Mouse (Mus musculus) hindbrain, postnatal 0 days (tissue): Measurements from ENCODE around the gene Col4a2. TPM values are rescaled to one million over a fixed set of nuclear protein-coding genes. Genes with fewer than 3 reads are reported as not detected.

ENCODE experiments used
- ATAC-seq: fragments of 200-750 bp; cut with Nextera tagmentation; 2 replicates; pipeline ENCODE4 v1.8.0; 2017; ENCODE audit warnings: mild to moderate bottlenecking, moderate TSS enrichment, moderate library complexity
- DNase-seq: peaks from one replicate; pipeline ENCODE4 v3.0.0-alpha.2; 2015; ENCODE audit warnings: low spot score
- H3K27ac ChIP-seq: fragments of 300-500 bp; sonication (generic); 2 replicates; pipeline ENCODE4 v1.5.1; 2014; ENCODE audit warnings: mild to moderate bottlenecking
- H3K27me3 ChIP-seq: fragments of 300-500 bp; sonication (generic); 2 replicates; pipeline ENCODE4 v1.6.1; 2014; ENCODE audit warnings: low read length, mixed read lengths; ENCODE audit not compliant: insufficient read depth
- H3K36me3 ChIP-seq: fragments of 300-500 bp; sonication (generic); 2 replicates; pipeline ENCODE4 v1.6.1; 2014; ENCODE audit warnings: low read length, mixed read lengths; ENCODE audit not compliant: insufficient read depth
- H3K4me1 ChIP-seq: fragments of 300-500 bp; sonication (generic); 2 replicates; pipeline ENCODE4 v1.6.1; 2014; ENCODE audit warnings: antibody characterized with exemption, low read length, mixed read lengths; ENCODE audit not compliant: insufficient read depth
- H3K4me2 ChIP-seq: fragments of 300-500 bp; sonication (generic); 2 replicates; pipeline ENCODE4 v1.6.1; 2014; ENCODE audit warnings: low read depth, mild to moderate bottlenecking, low read length, moderate library complexity, mixed read lengths
- H3K4me3 ChIP-seq: fragments of 300-500 bp; sonication (generic); 2 replicates; pipeline ENCODE4 v1.5.1; 2014; ENCODE audit warnings: low read length
- H3K9ac ChIP-seq: fragments of 300-500 bp; sonication (generic); replicated peaks from 2 replicates; pipeline ENCODE4 v1.6.1; 2014; ENCODE audit warnings: mild to moderate bottlenecking, low read length, moderate library complexity, mixed read lengths
- H3K9me3 ChIP-seq: fragments of 300-500 bp; sonication (generic); 2 replicates; pipeline ENCODE4 v1.6.1; 2016; ENCODE audit warnings: low read length, mixed read lengths
- CTCF ChIP-seq: IDR thresholded peaks from 2 replicates; pipeline ENCODE4 v1.5.1; 2016; ENCODE audit warnings: antibody characterized with exemption, control low read depth, low read depth
- WGBS: fragments of 180-500 bp; shearing (Covaris S2); extraction: QIAGEN DNeasy Blood & Tissue Kit; methylation state at CpG from one replicate; pipeline ENCODE4 v1.1.7; 2014; 5-methylcytosine and 5-hydroxymethylcytosine counted together
- polyA plus RNA-seq: library from polyadenylated mRNA; unstranded; fragments of >200 nt; fragmentation: Nextera tagmentation; extraction: Ambion mirVana; gene quantifications from 2 replicates; pipeline ENCODE4 v1.2.1, GENCODE M21; 2015
- total RNA-seq: library from RNA; depleted of rRNA; stranded (reverse); fragments of >200 nt; gene quantifications from 2 replicates; pipeline ENCODE4 v1.2.3, GENCODE M21; 2014

Col4a2 gene
- total and polyA plus RNA-seq, 2 experiments from 2014 or later, result 27.8 to 76.6 TPM

- 75% methylated on average over 4 of the region's 4 CpGs for WGBS
- Histone ChIP-seq H3K4me1 (peaks cover 10% of the 10 kb centered on the region), H3K4me2 (no peak overlapping the region), H3K36me3 (no peaks in the 10 kb centered on the region), H3K9ac (no peak overlapping the region), H3K4me3 (no peak overlapping the region), H3K9me3 (no peaks in the 10 kb centered on the region), H3K27ac (no peak overlapping the region), H3K27me3 (no peaks in the 10 kb centered on the region)
- no peak for ATAC-seq
- no peak for DNase-seq
- no peak for TF ChIP-seq CTCF
Observed at GRCm38 (mm10) chr8:11387282-11387681, 74.7 kb downstream of the Col4a2 start.

DNA sequence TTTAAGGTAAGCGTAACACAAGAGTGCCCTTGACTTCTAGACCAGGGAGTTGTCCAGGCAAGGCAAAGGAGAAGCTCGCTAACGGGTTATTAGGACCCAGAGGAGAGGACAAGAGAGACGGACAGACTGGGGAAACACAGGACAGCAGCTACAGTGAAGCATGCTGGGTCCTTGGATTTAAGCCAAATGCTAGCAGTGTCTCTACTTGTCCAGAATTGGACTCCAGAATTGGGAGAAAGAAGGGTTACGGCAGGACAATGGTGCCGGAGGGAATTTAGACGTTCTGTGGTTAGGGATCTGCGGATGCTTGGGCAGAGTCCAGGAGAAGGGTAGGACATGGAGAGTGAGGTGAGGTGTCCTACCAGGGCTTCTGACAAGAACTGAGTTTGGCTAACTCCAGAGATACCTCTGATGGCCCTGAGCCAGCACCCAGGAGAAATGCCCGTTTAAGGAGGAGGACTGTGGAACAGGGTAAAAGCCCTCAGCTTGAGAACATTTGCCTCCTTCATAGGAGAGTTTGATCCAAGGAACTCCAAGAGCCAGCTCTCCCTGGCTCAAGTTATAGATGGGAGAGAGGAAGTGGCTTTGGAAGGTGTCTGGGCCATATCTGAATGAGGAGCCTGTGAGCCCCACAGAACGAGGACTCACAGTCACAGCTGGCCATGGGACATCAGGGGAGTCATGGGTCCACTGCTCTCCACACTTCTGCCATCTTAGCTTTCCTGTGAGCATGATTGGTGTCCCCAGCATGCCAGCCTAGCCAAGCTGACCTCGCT is 76.9 kb downstream of the Col4a2 start:
- Histone ChIP-seq H3K27ac (no peak overlapping the region), H3K4me1 (peaks cover 2% of the 10 kb centered on the region; the same call in 1 of the 2 replicates), H3K4me3 (no peak overlapping the region), H3K9ac (no peak overlapping the region), H3K36me3 (no peaks in the 10 kb centered on the region), H3K4me2 (no peak overlapping the region), H3K27me3 (no peaks in the 10 kb centered on the region), H3K9me3 (no peaks in the 10 kb centered on the region)
- TF ChIP-seq CTCF, result no peak
- 71% methylated on average over 11 of the region's 11 CpGs for WGBS
- no peak for ATAC-seq
- DNase-seq, result no peak

GRCm38 (mm10) chr8:11392739-11393138 is 80.1 kb downstream of the Col4a2 start:
- WGBS, result 3% methylated on average over 1 of the region's 1 CpGs
- peaks cover 2% of the 10 kb centered on the region; the same call in 1 of the 2 replicates for H3K4me1 ChIP-seq
- ATAC-seq, result no peak

DNA sequence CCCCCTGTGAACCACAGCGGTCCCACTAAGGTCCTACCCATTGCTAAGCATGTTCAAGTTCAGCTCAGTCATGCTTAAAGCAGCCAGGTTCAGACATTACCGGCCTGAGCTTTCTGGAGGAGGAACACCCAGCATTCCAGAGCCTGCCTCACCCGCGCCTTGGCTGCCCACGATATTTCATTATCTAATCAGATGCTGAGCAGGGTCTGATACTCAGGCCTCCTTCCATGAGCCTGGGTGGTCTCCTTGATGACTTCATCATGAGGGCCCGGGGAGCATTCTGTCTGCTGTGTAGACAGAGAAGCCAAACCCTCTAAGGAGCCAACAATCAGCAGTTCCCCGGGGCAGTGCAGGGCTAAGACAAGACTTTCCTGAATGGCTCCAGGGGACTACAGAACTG is 80.6 kb downstream of the Col4a2 start:
- no peak for DNase-seq
- H3K4me1 ChIP-seq, result peaks cover 2% of the 10 kb centered on the region; the same call in 1 of the 2 replicates
- no peak overlapping the region for H3K4me3 ChIP-seq
- WGBS, result 39% methylated on average over 7 of the region's 7 CpGs
- no peaks in the 10 kb centered on the region for H3K36me3 ChIP-seq
- ATAC-seq, result peak; percentile 49; the same call in 1 of the 2 replicates
- TF ChIP-seq CTCF, result no peak
- no peak overlapping the region for H3K27ac ChIP-seq
- no peaks in the 10 kb centered on the region for H3K27me3 ChIP-seq
- no peak overlapping the region for H3K4me2 ChIP-seq
- no peak overlapping the region for H3K9ac ChIP-seq
- no peaks in the 10 kb centered on the region for H3K9me3 ChIP-seq

More at GRCm38 (mm10) chr8:11392739-11393138, 80.1 kb downstream of the Col4a2 start:
- H3K9me3 ChIP-seq, result no peaks in the 10 kb centered on the region
- no peaks in the 10 kb centered on the region for H3K36me3 ChIP-seq
- H3K27ac ChIP-seq, result no peak overlapping the region
- H3K4me2 ChIP-seq, result no peak overlapping the region
- peak; percentile 78 for DNase-seq
- H3K4me3 ChIP-seq, result no peak overlapping the region
- peak; percentile 95 for TF ChIP-seq CTCF
- H3K9ac ChIP-seq, result no peak overlapping the region
- no peaks in the 10 kb centered on the region for H3K27me3 ChIP-seq

- H3K9ac ChIP-seq, result no peak overlapping the region
- H3K27me3 ChIP-seq, result no peaks in the 10 kb centered on the region
- DNase-seq, result no peak
- H3K36me3 ChIP-seq, result no peaks in the 10 kb centered on the region
- H3K4me2 ChIP-seq, result no peak overlapping the region
- TF ChIP-seq CTCF, result no peak
- no peak overlapping the region for H3K4me3 ChIP-seq
- no peak overlapping the region for H3K27ac ChIP-seq
- H3K4me1 ChIP-seq, result peaks cover 2% of the 10 kb centered on the region; the same call in 1 of the 2 replicates
- no peak for ATAC-seq
- WGBS, result 51% methylated on average over 8 of the region's 8 CpGs
- no peaks in the 10 kb centered on the region for H3K9me3 ChIP-seq
Observed at GRCm38 (mm10) chr8:11393607-11394006, 81.0 kb downstream of the Col4a2 start.

DNA sequence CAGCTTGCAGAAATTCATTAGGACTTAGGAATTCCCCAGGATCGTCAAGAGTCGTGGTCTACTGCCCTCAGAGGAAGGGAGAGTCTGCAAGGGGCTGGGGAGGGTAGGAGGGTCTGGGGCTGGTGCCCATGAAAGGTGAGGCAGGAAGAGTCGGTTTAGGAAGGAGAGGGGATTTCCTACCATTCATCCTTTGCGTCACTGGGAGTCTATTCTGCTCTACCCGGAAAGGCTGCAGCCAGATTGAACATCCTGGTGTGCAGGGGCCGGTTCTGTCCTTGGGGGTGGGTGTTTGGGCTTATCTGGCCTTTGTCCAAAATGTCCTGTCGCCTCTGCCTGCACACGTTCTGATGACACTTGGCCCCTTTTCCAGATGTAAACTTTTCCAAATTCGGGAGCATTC is 82.2 kb downstream of the Col4a2 start:
- ATAC-seq, result no peak
- no peak for TF ChIP-seq CTCF

DNA sequence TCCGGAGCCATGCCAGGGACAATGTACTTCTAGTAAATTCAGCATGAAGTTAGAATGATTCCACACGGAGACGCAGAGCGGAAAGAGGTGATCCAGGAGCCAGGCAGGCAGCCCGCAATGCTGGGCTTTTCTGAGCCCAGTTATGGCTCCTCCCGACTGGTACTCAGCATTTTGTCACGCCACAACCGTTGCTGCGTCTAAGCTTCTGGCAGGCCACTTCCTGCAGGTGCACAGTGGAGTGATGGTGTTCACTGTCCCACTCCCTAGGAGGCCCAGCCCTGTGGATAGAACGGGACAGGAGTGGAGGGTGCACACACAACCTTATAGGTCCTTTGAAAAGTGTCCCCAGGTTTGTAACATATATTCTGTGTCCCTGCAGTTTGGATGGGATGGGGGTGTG is 83.0 kb downstream of the Col4a2 start:
- DNase-seq, result no peak
- Histone ChIP-seq H3K4me2 (no peak overlapping the region), H3K4me1 (no peaks in the 10 kb centered on the region; the same call in 1 of the 2 replicates), H3K9me3 (no peaks in the 10 kb centered on the region), H3K27ac (no peak overlapping the region), H3K27me3 (no peaks in the 10 kb centered on the region), H3K4me3 (no peak overlapping the region), H3K9ac (no peak overlapping the region), H3K36me3 (no peaks in the 10 kb centered on the region)
- ATAC-seq, result no peak
- WGBS, result 69% methylated on average over 10 of the region's 10 CpGs
- TF ChIP-seq CTCF, result no peak

More for the DNA sequence above, 82.2 kb downstream of the Col4a2 start:
- 58% methylated on average over 9 of the region's 9 CpGs for WGBS
- Histone ChIP-seq H3K27ac (no peak overlapping the region), H3K4me3 (no peak overlapping the region), H3K9me3 (no peaks in the 10 kb centered on the region), H3K4me2 (no peak overlapping the region), H3K4me1 (no peaks in the 10 kb centered on the region; the same call in 1 of the 2 replicates), H3K36me3 (no peaks in the 10 kb centered on the region), H3K9ac (no peak overlapping the region), H3K27me3 (no peaks in the 10 kb centered on the region)
- no peak for DNase-seq
